Comparison of ENCODE assay signal across 20 mouse cellular contexts in the genomic region with DNA sequence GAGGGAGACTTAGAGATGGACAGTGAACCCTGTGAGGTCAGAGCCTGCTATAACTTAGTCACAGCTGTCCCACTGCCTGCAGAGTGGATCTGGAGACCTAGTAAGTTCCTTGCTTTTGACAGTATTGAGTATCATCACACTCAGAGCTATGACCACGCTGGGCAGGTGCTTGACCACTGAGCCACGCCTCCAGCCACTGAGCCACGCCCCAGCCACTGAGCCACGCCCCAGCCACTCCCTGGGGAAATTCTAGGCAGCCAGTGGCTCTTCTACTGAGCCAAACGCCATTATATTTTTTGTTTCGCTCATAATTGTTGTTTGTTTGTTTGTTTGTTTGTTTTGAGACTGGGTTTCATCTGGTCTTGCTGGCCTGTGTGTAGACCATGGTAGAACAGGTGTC. TPM values are rescaled to one million over a fixed set of nuclear protein-coding genes. Genes with fewer than 3 reads are reported as not detected.
DNase-seq lines count a peak whose midpoint lies in the region; ATAC-seq and TF ChIP-seq lines count a peak whose summit lies in the region.
"Had no signal": no experiment of that assay in that cellular context is flagged by ENCODE, and none has a peak within 500 bp of the region (broad histone marks: within the 10 kb centered on the region; RNA-seq: fewer than 3 reads in every experiment).

No protein-coding gene starts in this region.

- peak overlapping the region; percentile 79 for H3K27ac ChIP-seq in kidney, adult 2 months (ENCODE audit: insufficient read depth, low read depth, low read length)
- no peak overlapping the region for H3K27ac ChIP-seq in kidney, embryonic 16.5 days (ENCODE audit: low read length)
- H3K27ac ChIP-seq in hindbrain, embryonic 13.5 days: no peak overlapping the region
- H3K27ac ChIP-seq: embryonic facial prominence, embryonic 15.5 days; gastrocnemius, adult 2 months; heart, embryonic 13.5 days; hindbrain, embryonic 15.5 days; limb, embryonic 12.5 days had no signal

- H3K27me3 ChIP-seq in kidney, adult 2 months (replicated peaks; ENCODE audit: control insufficient read depth, insufficient read depth, low read length): no peaks in the 10 kb centered on the region
- peaks cover 37% of the 10 kb centered on the region for H3K27me3 ChIP-seq in kidney, embryonic 16.5 days (ENCODE audit: insufficient read depth, low read length)
- H3K27me3 ChIP-seq in hindbrain, embryonic 13.5 days: peaks cover 92% of the 10 kb centered on the region

- peak; percentile 74 for DNase-seq in kidney, adult 2 months
- peak; percentile 62 for DNase-seq in 416B (ENCODE audit: low read depth)
- DNase-seq in cerebellum, postnatal 10 days: no peak
- DNase-seq: adrenal gland, postnatal 25 days; cerebellum, adult 11 months; cerebellum, postnatal 25 days; embryo, embryonic 11 days; gastrocnemius, adult 2 months; lung, postnatal 10 days had no signal

- no peak for TF ChIP-seq POLR2A in kidney, adult 2 months (IDR thresholded peaks at IDR 0.05; ENCODE audit: low read depth, low read length)

- H3K4me3 ChIP-seq in kidney, adult 2 months (ENCODE audit: insufficient read depth, low read depth, low read length): no peak overlapping the region
- H3K4me3 ChIP-seq in kidney, embryonic 16.5 days (ENCODE audit: low read length): no peak overlapping the region
- H3K4me3 ChIP-seq in hindbrain, embryonic 13.5 days: no peak overlapping the region
- H3K4me3 ChIP-seq: embryonic facial prominence, embryonic 15.5 days; gastrocnemius, adult 2 months; heart, embryonic 13.5 days; hindbrain, embryonic 15.5 days; limb, embryonic 12.5 days had no signal

- H3K9ac ChIP-seq in kidney, embryonic 16.5 days (replicated peaks; ENCODE audit: low read length): no peak overlapping the region
- no peak overlapping the region for H3K9ac ChIP-seq in hindbrain, embryonic 13.5 days
- H3K9ac ChIP-seq: embryonic facial prominence, embryonic 15.5 days; heart, embryonic 13.5 days; hindbrain, embryonic 15.5 days; limb, embryonic 12.5 days had no signal

- whole genome bisulfite sequencing in kidney, adult 2 months: 33% methylated on average over 6 of the region's 6 CpGs
- 50% methylated on average over 6 of the region's 6 CpGs for WGBS in kidney, embryonic 16.5 days
- WGBS in hindbrain, embryonic 13.5 days: 45% methylated on average over 6 of the region's 6 CpGs

- no peaks in the 10 kb centered on the region for H3K9me3 ChIP-seq in kidney, embryonic 16.5 days (ENCODE audit: low read length)
- no peaks in the 10 kb centered on the region for H3K9me3 ChIP-seq in hindbrain, embryonic 13.5 days
- H3K9me3 ChIP-seq: embryonic facial prominence, embryonic 15.5 days; heart, embryonic 13.5 days; hindbrain, embryonic 15.5 days; limb, embryonic 12.5 days had no signal

- no peak for ATAC-seq in kidney, embryonic 16.5 days (ENCODE audit: low FRiP score, low TSS enrichment)
- peak; percentile 39 for ATAC-seq in granulocyte monocyte progenitor cell, adult 5-6 weeks (replicated peaks; ENCODE audit: poor library complexity, severe bottlenecking)
- 0 out of 2 replicates have a peak, but pooled peaks have one; percentile 13 for ATAC-seq in megakaryocyte-erythroid progenitor cell, adult 5-6 weeks (replicated peaks; ENCODE audit: low FRiP score, low TSS enrichment, poor library complexity, severe bottlenecking)
- no peak for ATAC-seq in hindbrain, embryonic 13.5 days (ENCODE audit: low FRiP score)
- ATAC-seq: intestine, embryonic 16.5 days had no signal

- no peaks in the 10 kb centered on the region for H3K36me3 ChIP-seq in kidney, adult 2 months (ENCODE audit: control insufficient read depth, insufficient read depth, low read length)
- no peaks in the 10 kb centered on the region for H3K36me3 ChIP-seq in kidney, embryonic 16.5 days (ENCODE audit: insufficient read depth, low read length)
- no peaks in the 10 kb centered on the region for H3K36me3 ChIP-seq in hindbrain, embryonic 13.5 days
- H3K36me3 ChIP-seq: embryonic facial prominence, embryonic 15.5 days; heart, embryonic 13.5 days; hindbrain, embryonic 15.5 days; limb, embryonic 12.5 days had no signal

- no peaks in the 10 kb centered on the region for H3K4me1 ChIP-seq in kidney, adult 2 months (ENCODE audit: control insufficient read depth, insufficient read depth, low read length)
- H3K4me1 ChIP-seq in kidney, embryonic 16.5 days (ENCODE audit: insufficient read depth, low read length): peaks cover 13% of the 10 kb centered on the region
- H3K4me1 ChIP-seq in hindbrain, embryonic 13.5 days (replicated peaks): peaks cover 4% of the 10 kb centered on the region; the same call in 1 of the 2 replicates
- H3K4me1 ChIP-seq: hindbrain, embryonic 15.5 days had no signal

- TF ChIP-seq CTCF in kidney, adult 2 months (conservative IDR thresholded peaks at IDR 0.05; ENCODE audit: insufficient read depth, insufficient read length, low read depth, low read length): no peak

- H3K4me2 ChIP-seq in kidney, embryonic 16.5 days (replicated peaks; ENCODE audit: low read depth, low read length): no peak overlapping the region
- H3K4me2 ChIP-seq in hindbrain, embryonic 13.5 days: no peak overlapping the region
- H3K4me2 ChIP-seq: embryonic facial prominence, embryonic 15.5 days; heart, embryonic 13.5 days; hindbrain, embryonic 15.5 days; limb, embryonic 12.5 days had no signal

RNA-seq across cellular contexts. Expression of a gene that starts 4.5 kb away (rescaled TPM):
- 41.6 and 46.6 TPM in 2 replicates for polyA plus RNA-seq in kidney, adult 2 months (2012; rRNA removed)
- 2.9 and 3.8 TPM in 2 replicates for polyA plus RNA-seq in kidney, embryonic 16.5 days (2015; fragmentation: Nextera tagmentation; extraction: Ambion mirVana)
- 1.0 and 2.5 TPM in 2 replicates for total RNA-seq in granulocyte monocyte progenitor cell, adult 5-6 weeks (2014; fragmentation: Nextera tagmentation)
- total RNA-seq in granulocyte monocyte progenitor cell, adult 5-6 weeks (2017): 0.95 TPM in 1 of 2 replicates, not detected in the other
- total RNA-seq in megakaryocyte-erythroid progenitor cell, adult 5-6 weeks (2014; fragmentation: Nextera tagmentation): 1.7 and 2.3 TPM in 2 replicates
- 1.0 and 1.5 TPM in 2 replicates for total RNA-seq in megakaryocyte-erythroid progenitor cell, adult 5-6 weeks (2017)
- polyA plus RNA-seq in hindbrain, embryonic 13.5 days (2015; fragmentation: Nextera tagmentation; extraction: Ambion mirVana): 0.38 and 0.43 TPM in 2 replicates

RNA-seq across cellular contexts. Expression of a gene that starts 9.0 kb away (rescaled TPM):
- polyA plus RNA-seq in kidney, adult 2 months (2012; rRNA removed): 16.1 and 18.2 TPM in 2 replicates
- polyA plus RNA-seq in kidney, embryonic 16.5 days (2015; fragmentation: Nextera tagmentation; extraction: Ambion mirVana): 6.8 and 6.9 TPM in 2 replicates
- 9.1 and 10.8 TPM in 2 replicates for total RNA-seq in granulocyte monocyte progenitor cell, adult 5-6 weeks (2014; fragmentation: Nextera tagmentation)
- 2.5 and 3.8 TPM in 2 replicates for total RNA-seq in granulocyte monocyte progenitor cell, adult 5-6 weeks (2017)
- total RNA-seq in megakaryocyte-erythroid progenitor cell, adult 5-6 weeks (2014; fragmentation: Nextera tagmentation): 7.8 and 11.3 TPM in 2 replicates
- 3.0 and 3.1 TPM in 2 replicates for total RNA-seq in megakaryocyte-erythroid progenitor cell, adult 5-6 weeks (2017)
- polyA plus RNA-seq in hindbrain, embryonic 13.5 days (2015; fragmentation: Nextera tagmentation; extraction: Ambion mirVana): 16.1 TPM in 2 replicates

RNA-seq across cellular contexts. Expression of a gene that starts 40.5 kb away (rescaled TPM):
- 8.6 and 10.3 TPM in 2 replicates for polyA plus RNA-seq in kidney, adult 2 months (2012; rRNA removed)
- polyA plus RNA-seq in kidney, embryonic 16.5 days (2015; fragmentation: Nextera tagmentation; extraction: Ambion mirVana): 1.8 and 2.2 TPM in 2 replicates
- total RNA-seq in granulocyte monocyte progenitor cell, adult 5-6 weeks (2014; fragmentation: Nextera tagmentation): 3.1 and 4.5 TPM in 2 replicates
- total RNA-seq in granulocyte monocyte progenitor cell, adult 5-6 weeks (2017): 0.60 and 1.0 TPM in 2 replicates
- total RNA-seq in megakaryocyte-erythroid progenitor cell, adult 5-6 weeks (2014; fragmentation: Nextera tagmentation): 3.4 and 3.6 TPM in 2 replicates
- total RNA-seq in megakaryocyte-erythroid progenitor cell, adult 5-6 weeks (2017): 3.6 and 4.7 TPM in 2 replicates
- 3.2 and 3.5 TPM in 2 replicates for polyA plus RNA-seq in hindbrain, embryonic 13.5 days (2015; fragmentation: Nextera tagmentation; extraction: Ambion mirVana)

RNA-seq across cellular contexts. Expression of a gene that starts 40.6 kb away (rescaled TPM):
- polyA plus RNA-seq in kidney, adult 2 months (2012; rRNA removed): 62.3 and 74.6 TPM in 2 replicates
- polyA plus RNA-seq in kidney, embryonic 16.5 days (2015; fragmentation: Nextera tagmentation; extraction: Ambion mirVana): 89.7 and 94.2 TPM in 2 replicates
- 75.3 and 83.4 TPM in 2 replicates for total RNA-seq in granulocyte monocyte progenitor cell, adult 5-6 weeks (2014; fragmentation: Nextera tagmentation)
- 28.2 and 30.6 TPM in 2 replicates for total RNA-seq in granulocyte monocyte progenitor cell, adult 5-6 weeks (2017)
- 89.3 and 96.3 TPM in 2 replicates for total RNA-seq in megakaryocyte-erythroid progenitor cell, adult 5-6 weeks (2014; fragmentation: Nextera tagmentation)
- total RNA-seq in megakaryocyte-erythroid progenitor cell, adult 5-6 weeks (2017): 22.6 and 23.6 TPM in 2 replicates
- 43.9 and 44.9 TPM in 2 replicates for polyA plus RNA-seq in hindbrain, embryonic 13.5 days (2015; fragmentation: Nextera tagmentation; extraction: Ambion mirVana)

RNA-seq across cellular contexts. Expression of a gene that starts 50.0 kb away (rescaled TPM):
- polyA plus RNA-seq in kidney, adult 2 months (2012; rRNA removed): 0.11 and 0.16 TPM in 2 replicates
- polyA plus RNA-seq in kidney, embryonic 16.5 days (2015; fragmentation: Nextera tagmentation; extraction: Ambion mirVana): 0.11 and 0.14 TPM in 2 replicates
- not detected in 2 replicates for total RNA-seq in granulocyte monocyte progenitor cell, adult 5-6 weeks (2014; fragmentation: Nextera tagmentation)
- not detected in 2 replicates for total RNA-seq in granulocyte monocyte progenitor cell, adult 5-6 weeks (2017)
- 0.20 TPM in 1 of 2 replicates, not detected in the other for total RNA-seq in megakaryocyte-erythroid progenitor cell, adult 5-6 weeks (2014; fragmentation: Nextera tagmentation)
- not detected in 2 replicates for total RNA-seq in megakaryocyte-erythroid progenitor cell, adult 5-6 weeks (2017)
- 0.32 and 0.50 TPM in 2 replicates for polyA plus RNA-seq in hindbrain, embryonic 13.5 days (2015; fragmentation: Nextera tagmentation; extraction: Ambion mirVana)
- total RNA-seq: adrenal gland, postnatal 25 days; gastrocnemius, adult 2 months; heart, postnatal 25 days had no signal
- polyA plus RNA-seq: heart, embryonic 13.5 days; liver, embryonic 16.5 days had no signal

Comparison
In these comparisons a context has a peak if more than half of its experiments do, and no peak if none do; other contexts are left out.
1. DNase-seq: peak in kidney, adult 2 months (single experiment) and 416B (single experiment); none in cerebellum, postnatal 10 days (0 of 2).
2. ATAC-seq: peak in granulocyte monocyte progenitor cell, adult 5-6 weeks (single experiment) and megakaryocyte-erythroid progenitor cell, adult 5-6 weeks (single experiment); none in kidney, embryonic 16.5 days (single experiment) and hindbrain, embryonic 13.5 days (single experiment).